Mouse (Mus musculus) midbrain, embryonic 14.5 days (tissue): ENCODE measurements around the gene Tanc1. TPM values are rescaled to one million over a fixed set of nuclear protein-coding genes. Genes with fewer than 3 reads are reported as not detected.

Experiments
- ATAC-seq: fragments of 200-750 bp; cut with Nextera tagmentation; 2 replicates; pipeline ENCODE4 v1.8.0; 2017; ENCODE audit warnings: moderate number of reproducible peaks, moderate library complexity; ENCODE audit not compliant: low FRiP score, low TSS enrichment
- DNase-seq: peaks from one replicate; pipeline ENCODE4 v3.0.0-alpha.2; 2015
- H3K27ac ChIP-seq: fragments of 300-500 bp; sonication (generic); replicated peaks from 2 replicates; pipeline ENCODE4 v1.5.1; 2014; ENCODE audit warnings: mild to moderate bottlenecking, low read depth, low read length, moderate library complexity
- H3K27me3 ChIP-seq: fragments of 300-500 bp; sonication (generic); 2 replicates; pipeline ENCODE4 v1.6.1; 2014; ENCODE audit warnings: low read length, control low read depth, mixed read lengths; ENCODE audit not compliant: control insufficient read depth, insufficient read depth
- H3K36me3 ChIP-seq: fragments of 300-500 bp; sonication (generic); 2 replicates; pipeline ENCODE4 v1.6.1; 2014; ENCODE audit warnings: low read length, control low read depth; ENCODE audit not compliant: control insufficient read depth, insufficient read depth
- H3K4me1 ChIP-seq: fragments of 300-500 bp; sonication (generic); 2 replicates; pipeline ENCODE4 v1.6.1; 2014; ENCODE audit warnings: mild to moderate bottlenecking, antibody characterized with exemption, low read length, control low read depth; ENCODE audit not compliant: control insufficient read depth, insufficient read depth
- H3K4me2 ChIP-seq: fragments of 300-500 bp; sonication (generic); 2 replicates; pipeline ENCODE4 v1.6.1; 2014; ENCODE audit warnings: mild to moderate bottlenecking, low read length, moderate library complexity
- H3K4me3 ChIP-seq: fragments of 300-500 bp; sonication (generic); replicated peaks from 2 replicates; pipeline ENCODE4 v1.5.1; 2014; ENCODE audit warnings: low read depth, low read length
- H3K9ac ChIP-seq: fragments of 300-500 bp; sonication (generic); replicated peaks from 2 replicates; pipeline ENCODE4 v1.6.1; 2014; ENCODE audit warnings: mild to moderate bottlenecking, low read length, moderate library complexity
- H3K9me3 ChIP-seq: fragments of 300-500 bp; sonication (generic); 2 replicates; pipeline ENCODE4 v1.6.1; 2016; ENCODE audit warnings: low read length, control low read depth, mixed read lengths; ENCODE audit not compliant: control insufficient read depth
- WGBS: fragments of 180-500 bp; shearing (Covaris S2); extraction: QIAGEN DNeasy Blood & Tissue Kit; methylation state at CpG from one replicate; pipeline ENCODE4 v1.1.7; 2014; 5-methylcytosine and 5-hydroxymethylcytosine counted together
- polyA plus RNA-seq: library from polyadenylated mRNA; unstranded; fragments of >200 nt; fragmentation: Nextera tagmentation; extraction: Ambion mirVana; gene quantifications from 2 replicates; pipeline ENCODE4 v1.2.1, GENCODE M21; 2014

Tanc1 gene
- polyA plus RNA-seq, 1 experiment from 2014 or later: 5.5 TPM

DNA sequence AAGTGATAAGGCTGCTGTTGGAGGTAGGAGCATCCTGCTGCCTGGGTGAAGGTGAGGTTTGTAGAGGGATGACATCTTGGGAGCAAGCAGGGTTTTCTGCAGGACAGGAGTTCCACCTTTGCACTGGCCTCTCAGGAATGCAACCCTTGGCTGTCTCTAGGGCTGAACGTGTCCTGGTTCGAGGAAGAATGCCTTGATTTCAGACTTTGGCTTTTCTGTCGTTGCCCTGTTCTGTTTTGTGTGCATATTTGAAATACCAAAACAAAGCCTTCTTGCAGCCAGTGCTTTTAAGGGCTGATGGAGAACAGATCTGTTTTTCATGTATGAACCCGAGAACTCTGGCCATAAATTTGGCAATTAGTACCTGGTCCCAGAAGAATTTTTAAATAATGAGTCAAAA, 79.3 kb downstream of the Tanc1 start:
- no peaks in the 10 kb centered on the region for H3K27me3 ChIP-seq
- 78% methylated on average over 4 of the region's 4 CpGs for WGBS
- no peak overlapping the region for H3K9ac ChIP-seq
- no peak overlapping the region for H3K27ac ChIP-seq
- H3K36me3 ChIP-seq: no peaks in the 10 kb centered on the region
- no peak overlapping the region for H3K4me2 ChIP-seq
- no peak overlapping the region for H3K4me3 ChIP-seq
- DNase-seq (no peak), ATAC-seq (no peak)
- no peaks in the 10 kb centered on the region for H3K9me3 ChIP-seq
- no peaks in the 10 kb centered on the region for H3K4me1 ChIP-seq

DNA sequence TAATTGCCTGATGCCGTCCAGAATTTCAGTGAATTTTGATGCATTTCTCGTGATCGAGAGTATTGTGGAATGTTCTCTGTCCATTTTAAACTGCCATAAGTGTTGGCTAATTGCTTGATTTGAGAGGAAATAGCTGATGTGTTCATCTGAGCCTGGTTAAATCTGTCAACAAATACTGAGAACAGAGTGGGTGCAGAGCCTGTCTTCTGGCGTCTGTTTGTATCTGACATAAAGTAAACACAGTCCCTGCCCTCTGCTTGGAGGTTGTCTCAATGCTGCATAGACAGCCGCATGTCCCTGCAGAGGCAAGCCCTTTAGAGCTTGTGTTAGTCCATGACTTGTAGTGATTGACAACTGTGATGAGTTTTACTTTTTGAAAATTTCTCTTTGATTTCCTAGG, 81.6 kb downstream of the Tanc1 start:
- WGBS: 83% methylated on average over 5 of the region's 5 CpGs
- no peak overlapping the region for H3K4me2 ChIP-seq
- ATAC-seq: no peak
- DNase-seq: no peak
- no peak overlapping the region for H3K9ac ChIP-seq
- no peaks in the 10 kb centered on the region for H3K27me3 ChIP-seq
- H3K9me3 ChIP-seq: no peaks in the 10 kb centered on the region
- H3K4me1 ChIP-seq: peaks cover 10% of the 10 kb centered on the region
- no peaks in the 10 kb centered on the region for H3K36me3 ChIP-seq
- no peak overlapping the region for H3K4me3 ChIP-seq
- no peak overlapping the region for H3K27ac ChIP-seq

DNA sequence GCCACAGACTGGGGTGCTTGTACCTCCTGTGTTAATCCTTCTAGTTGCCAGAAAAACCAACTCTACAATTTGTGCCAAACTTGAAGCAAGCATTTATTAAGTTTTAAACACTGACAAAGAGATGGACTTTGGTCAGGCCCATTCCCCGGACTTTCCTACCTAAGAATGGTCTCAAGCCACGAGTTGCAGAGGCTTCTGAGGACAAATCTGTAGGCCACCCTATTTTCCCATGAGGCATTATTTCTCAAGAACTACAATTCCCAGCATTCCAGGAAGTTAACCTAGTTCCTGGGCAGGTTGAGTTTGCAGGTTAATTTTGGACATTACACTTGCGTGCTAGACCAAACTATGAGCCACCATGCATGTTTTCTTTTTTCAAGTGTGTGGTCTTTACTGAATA, 85.3 kb downstream of the Tanc1 start:
- H3K4me2 ChIP-seq: no peak overlapping the region
- H3K27me3 ChIP-seq: no peaks in the 10 kb centered on the region
- no peak overlapping the region for H3K4me3 ChIP-seq
- H3K9me3 ChIP-seq: no peaks in the 10 kb centered on the region
- WGBS: 84% methylated on average over 3 of the region's 3 CpGs
- H3K4me1 ChIP-seq: peaks cover 12% of the 10 kb centered on the region
- no peak overlapping the region for H3K27ac ChIP-seq
- no peak for ATAC-seq
- DNase-seq: no peak
- H3K9ac ChIP-seq: no peak overlapping the region
- H3K36me3 ChIP-seq: no peaks in the 10 kb centered on the region

DNA sequence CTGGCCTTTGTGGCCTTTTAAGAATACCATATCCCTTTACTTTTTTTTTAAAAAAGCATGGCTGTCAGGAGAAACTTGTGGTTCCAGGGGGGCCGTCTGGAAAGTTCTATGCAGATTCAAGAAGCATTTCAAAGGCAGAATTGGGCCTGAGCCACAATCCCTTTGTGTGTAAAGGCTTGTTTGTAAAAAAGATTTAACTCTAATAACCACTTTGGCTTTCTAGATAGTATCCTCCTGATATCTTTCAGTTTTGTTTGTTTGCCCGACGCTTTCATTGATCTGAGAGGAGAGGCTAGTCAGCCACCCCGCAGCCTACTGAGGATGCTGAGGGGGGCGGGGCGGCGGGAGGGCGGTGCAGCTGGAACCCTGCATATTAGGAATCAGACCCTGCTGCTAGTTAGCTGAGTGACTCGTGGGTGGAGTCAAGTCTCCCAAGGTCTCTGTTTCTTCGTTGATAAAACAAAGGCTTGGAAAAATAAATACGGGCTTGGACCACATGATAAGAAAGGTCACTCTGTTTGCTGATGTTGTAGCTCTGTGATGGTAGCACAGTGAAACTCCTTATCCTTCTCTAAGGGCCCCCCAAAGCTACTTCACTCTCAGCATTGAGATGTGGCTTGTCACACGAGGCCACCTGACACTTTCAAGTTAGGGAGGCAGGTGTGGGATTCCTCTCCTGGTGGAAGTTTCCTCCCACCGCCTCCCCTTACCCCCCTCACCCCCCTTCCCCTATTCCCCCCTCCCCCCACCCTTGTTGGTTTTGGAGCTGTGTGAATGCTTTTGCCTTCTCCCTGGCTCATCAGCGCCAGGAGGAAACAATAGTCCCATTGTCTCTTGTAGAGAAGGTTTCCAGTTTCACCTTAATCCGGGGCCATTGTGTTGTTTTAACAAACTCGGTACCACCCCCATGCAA, 86.1 kb downstream of the Tanc1 start:
- WGBS: 2% methylated on average over 16 of the region's 16 CpGs
- 0 out of 2 replicates have a peak overlapping the region, but pooled peaks have one; percentile 1 for H3K9ac ChIP-seq
- peaks cover 12% of the 10 kb centered on the region for H3K4me1 ChIP-seq
- H3K9me3 ChIP-seq: no peaks in the 10 kb centered on the region
- H3K4me2 ChIP-seq: peak overlapping the region; percentile 45
- 0 out of 2 replicates have a peak overlapping the region, but pooled peaks have one; percentile 13 for H3K27ac ChIP-seq
- no peaks in the 10 kb centered on the region for H3K36me3 ChIP-seq
- peak overlapping the region; percentile 12; the same call in 1 of the 2 replicates for H3K4me3 ChIP-seq
- ATAC-seq (peak; percentile 78), DNase-seq (peak; percentile 62)
- no peaks in the 10 kb centered on the region for H3K27me3 ChIP-seq

DNA sequence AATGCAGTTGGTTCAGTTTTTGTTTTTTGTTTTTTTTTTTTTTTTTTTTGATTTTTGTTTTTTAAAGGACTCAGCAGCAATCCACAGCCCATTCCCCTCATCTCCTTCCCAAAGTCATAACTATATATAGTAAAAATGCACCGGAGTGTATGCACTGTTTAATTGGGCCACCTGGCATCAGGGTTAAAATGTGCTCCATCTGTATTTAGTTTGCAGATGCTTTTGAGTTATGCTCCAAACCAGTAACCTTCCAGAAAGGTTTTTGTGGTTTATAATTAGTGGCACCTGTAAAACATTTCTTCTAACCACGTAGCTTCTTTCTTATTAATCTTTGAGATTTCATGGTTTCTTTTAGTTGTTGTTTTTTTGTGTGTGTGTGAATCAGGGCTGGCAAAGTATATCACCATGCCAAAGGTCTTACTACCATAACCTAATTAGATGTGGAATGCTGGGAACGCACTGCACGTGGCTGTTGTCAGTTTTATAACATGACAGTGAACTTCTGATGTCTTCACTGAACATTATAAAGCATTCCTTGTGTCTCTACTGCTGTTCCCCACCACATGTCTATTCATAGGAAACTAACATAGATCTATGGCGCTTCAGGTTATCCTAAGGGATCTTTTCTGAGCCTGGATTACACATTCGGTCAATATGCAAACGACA, 86.9 kb downstream of the Tanc1 start:
- H3K4me2 ChIP-seq: no peak overlapping the region
- no peaks in the 10 kb centered on the region for H3K36me3 ChIP-seq
- peaks cover 12% of the 10 kb centered on the region for H3K4me1 ChIP-seq
- no peak overlapping the region for H3K4me3 ChIP-seq
- no peaks in the 10 kb centered on the region for H3K27me3 ChIP-seq
- no peak overlapping the region for H3K27ac ChIP-seq
- no peak overlapping the region for H3K9ac ChIP-seq
- 34% methylated on average over 7 of the region's 7 CpGs for WGBS
- DNase-seq (no peak), ATAC-seq (no peak)
- H3K9me3 ChIP-seq: no peaks in the 10 kb centered on the region

DNA sequence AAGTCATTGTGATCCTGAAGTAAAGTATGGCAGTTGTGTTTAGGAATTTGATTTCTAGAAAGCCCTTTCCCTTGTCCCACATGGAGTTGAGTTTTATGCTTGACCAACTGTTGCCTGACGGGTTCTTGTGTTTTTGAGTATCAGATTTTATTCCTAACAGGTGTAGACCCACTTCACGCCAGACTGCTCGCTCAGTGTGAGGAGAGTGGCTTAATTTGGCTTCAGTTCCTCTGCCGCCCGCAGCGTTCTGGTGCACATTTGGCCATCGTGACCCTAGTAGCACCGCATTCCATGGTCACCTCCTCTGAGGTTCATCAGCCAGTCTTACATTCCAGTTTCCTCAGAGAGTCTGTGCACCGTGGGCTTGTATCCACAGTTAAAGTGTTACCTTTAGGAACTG, 88.1 kb downstream of the Tanc1 start:
- Histone ChIP-seq H3K9me3 (no peaks in the 10 kb centered on the region), H3K27ac (no peak overlapping the region), H3K36me3 (no peaks in the 10 kb centered on the region), H3K4me1 (peaks cover 12% of the 10 kb centered on the region), H3K27me3 (no peaks in the 10 kb centered on the region), H3K4me3 (no peak overlapping the region), H3K9ac (no peak overlapping the region), H3K4me2 (no peak overlapping the region)
- WGBS: 85% methylated on average over 9 of the region's 9 CpGs
- ATAC-seq (no peak), DNase-seq (no peak)

DNA sequence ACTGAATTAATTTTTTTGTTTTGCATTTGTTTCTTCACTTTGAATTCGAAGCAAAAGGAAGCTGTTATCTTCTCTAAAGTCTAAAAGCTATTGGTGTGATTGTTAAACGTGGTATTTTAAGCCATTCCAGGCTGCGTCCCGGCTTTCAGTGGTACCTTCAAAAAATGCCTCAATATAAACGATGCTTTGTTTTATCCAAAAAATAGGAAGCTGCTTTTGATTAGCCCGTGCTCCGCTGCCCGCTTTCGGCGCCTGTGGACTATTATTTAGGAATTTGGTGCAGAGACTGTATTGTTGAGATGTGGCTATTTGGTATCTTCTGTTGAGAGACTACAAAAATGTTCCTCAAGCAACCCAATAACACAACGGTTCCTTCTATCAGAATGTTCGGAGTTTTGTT, 93.4 kb downstream of the Tanc1 start:
- DNase-seq: no peak
- 92% methylated on average over 12 of the region's 12 CpGs for WGBS
- Histone ChIP-seq H3K27ac (no peak overlapping the region), H3K27me3 (no peaks in the 10 kb centered on the region), H3K4me3 (no peak overlapping the region), H3K36me3 (no peaks in the 10 kb centered on the region), H3K4me1 (no peaks in the 10 kb centered on the region), H3K4me2 (no peak overlapping the region), H3K9me3 (no peaks in the 10 kb centered on the region), H3K9ac (no peak overlapping the region)
- no peak for ATAC-seq

DNA sequence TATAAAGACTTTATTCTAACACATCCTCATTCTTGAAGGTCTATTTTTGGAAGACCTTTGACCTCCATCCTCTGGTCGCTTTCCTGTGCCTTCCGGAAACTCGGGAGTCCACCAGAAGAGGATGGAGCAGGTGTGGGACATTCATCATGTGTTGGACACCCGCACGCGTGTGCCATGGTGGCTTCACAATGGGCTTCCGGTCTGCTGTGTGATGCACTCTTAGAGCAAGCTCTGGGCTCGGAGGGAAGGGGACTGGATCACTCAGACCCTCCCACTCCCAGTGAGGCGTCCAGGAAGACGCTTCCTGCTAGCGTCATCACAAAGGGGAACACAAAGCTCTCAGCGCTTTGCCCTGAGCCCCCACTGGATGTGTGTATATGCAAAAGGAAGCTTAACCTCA, 95.0 kb downstream of the Tanc1 start:
- Histone ChIP-seq H3K9me3 (no peaks in the 10 kb centered on the region), H3K9ac (no peak overlapping the region), H3K27me3 (no peaks in the 10 kb centered on the region), H3K27ac (no peak overlapping the region), H3K4me2 (no peak overlapping the region), H3K4me3 (no peak overlapping the region), H3K4me1 (no peaks in the 10 kb centered on the region), H3K36me3 (no peaks in the 10 kb centered on the region)
- ATAC-seq (no peak), DNase-seq (no peak)
- WGBS: 84% methylated on average over 12 of the region's 12 CpGs
